Mouse (Mus musculus) spleen, adult 2 months (tissue): ENCODE measurements around the gene Trim2. TPM values are rescaled to one million over a fixed set of nuclear protein-coding genes. Genes with fewer than 3 reads are reported as not detected.

Source experiments
- DNase-seq, 2 experiments: peaks; one replicate each; pipeline versions ENCODE4 v3.0.0 to v3.0.0-alpha.2; 2012 to 2021; ENCODE audit warnings: low spot score in 2 of 2, low read depth in 1 of 2
- H3K27ac ChIP-seq: fragments of 200-500 bp; 2 replicates; pipeline ENCODE4 v1.5.1; 2012; ENCODE audit warnings: low read length, inconsistent platforms; ENCODE audit not compliant: insufficient read depth
- H3K27me3 ChIP-seq: fragments of 200-500 bp; 2 replicates; pipeline ENCODE4 v1.6.1; 2012; ENCODE audit warnings: mild to moderate bottlenecking, moderate library complexity, low read length, inconsistent platforms; ENCODE audit not compliant: control insufficient read depth, insufficient read depth
- H3K36me3 ChIP-seq: fragments of 200-500 bp; 2 replicates; pipeline ENCODE4 v1.6.1; 2012; ENCODE audit warnings: mild to moderate bottlenecking, low read length, inconsistent platforms; ENCODE audit not compliant: control insufficient read depth, insufficient read depth
- H3K4me1 ChIP-seq: fragments of 200-500 bp; 2 replicates; pipeline ENCODE4 v1.6.1; 2011; ENCODE audit warnings: inconsistent platforms; ENCODE audit not compliant: control insufficient read depth, insufficient read depth, insufficient read length
- H3K4me3 ChIP-seq: fragments of 200-500 bp; 2 replicates; pipeline ENCODE4 v1.5.1; 2011; ENCODE audit warnings: mild to moderate bottlenecking, inconsistent platforms; ENCODE audit not compliant: insufficient read depth, insufficient read length; ENCODE audit errors: extremely low read depth
- CTCF ChIP-seq: fragments of 200-500 bp; IDR thresholded peaks from 2 replicates; pipeline ENCODE4 v1.5.1; 2011; ENCODE audit warnings: mild to moderate bottlenecking, inconsistent platforms; ENCODE audit not compliant: insufficient read depth, insufficient read length, insufficient replicate concordance; ENCODE audit errors: extremely low read depth
- POLR2A ChIP-seq: fragments of 200-500 bp; IDR thresholded peaks from 2 replicates; pipeline ENCODE4 v1.6.1; 2011; ENCODE audit warnings: low read depth, low read length, inconsistent platforms
- WGBS: fragments of 180-500 bp; shearing (Covaris S2); methylation state at CpG from one replicate; pipeline ENCODE4 v1.1.7; 2018; 5-methylcytosine and 5-hydroxymethylcytosine counted together
- polyA plus RNA-seq: library from polyadenylated mRNA; depleted of rRNA; stranded (reverse); fragments of >200 nt; gene quantifications from 2 replicates; pipeline ENCODE4 v1.2.3, GENCODE M21; 2012

Trim2 gene
- polyA plus RNA-seq, 1 experiment = 5.7 TPM

- WGBS = 90% methylated on average over 10 of the region's 10 CpGs
Measured at GRCm38 (mm10) chr3:84272293-84273015, 34.2 kb downstream of the Trim2 start.

GRCm38 (mm10) chr3:84271794-84272193, 34.9 kb downstream of the Trim2 start:
- 86% methylated on average over 10 of the region's 10 CpGs for WGBS
- no peak for DNase-seq
- H3K36me3 ChIP-seq = no peaks in the 10 kb centered on the region
- no peak overlapping the region for H3K4me3 ChIP-seq
- no peak for TF ChIP-seq CTCF
- H3K4me1 ChIP-seq = no peaks in the 10 kb centered on the region
- H3K27ac ChIP-seq = no peak overlapping the region
- H3K27me3 ChIP-seq = no peaks in the 10 kb centered on the region

More at GRCm38 (mm10) chr3:84272293-84273015, 34.2 kb downstream of the Trim2 start:
- Histone ChIP-seq H3K27me3 (no peaks in the 10 kb centered on the region), H3K4me1 (no peaks in the 10 kb centered on the region), H3K4me3 (no peak overlapping the region), H3K36me3 (no peaks in the 10 kb centered on the region), H3K27ac (no peak overlapping the region)
- no peak for DNase-seq
- TF ChIP-seq POLR2A (no peak), CTCF (no peak)

GRCm38 (mm10) chr3:84271058-84271457, 35.6 kb downstream of the Trim2 start:
- WGBS = 84% methylated on average over 6 of the region's 6 CpGs
- no peaks in the 10 kb centered on the region for H3K27me3 ChIP-seq

GRCm38 (mm10) chr3:84270624-84270995, 36.1 kb downstream of the Trim2 start:
- TF ChIP-seq CTCF (no peak), POLR2A (no peak)
- H3K27ac ChIP-seq = no peak overlapping the region
- H3K4me1 ChIP-seq = no peaks in the 10 kb centered on the region
- 36% methylated on average over 3 of the region's 3 CpGs for WGBS
- no peaks in the 10 kb centered on the region for H3K27me3 ChIP-seq
- H3K4me3 ChIP-seq = no peak overlapping the region
- H3K36me3 ChIP-seq = no peaks in the 10 kb centered on the region
- DNase-seq = no peak

More at GRCm38 (mm10) chr3:84271058-84271457, 35.6 kb downstream of the Trim2 start:
- DNase-seq = no peak
- Histone ChIP-seq H3K36me3 (no peaks in the 10 kb centered on the region), H3K4me1 (no peaks in the 10 kb centered on the region), H3K27ac (no peak overlapping the region), H3K4me3 (no peak overlapping the region)
- TF ChIP-seq POLR2A = no peak
- TF ChIP-seq CTCF = no peak

GRCm38 (mm10) chr3:84269987-84270623, 36.6 kb downstream of the Trim2 start:
- Histone ChIP-seq H3K4me3 (no peak overlapping the region), H3K4me1 (no peaks in the 10 kb centered on the region), H3K27ac (no peak overlapping the region), H3K27me3 (no peaks in the 10 kb centered on the region), H3K36me3 (no peaks in the 10 kb centered on the region)
- no peak for DNase-seq
- TF ChIP-seq CTCF (no peak), POLR2A (no peak)
- 50% methylated on average over 13 of the region's 13 CpGs for WGBS

GRCm38 (mm10) chr3:84268434-84268833, 38.2 kb downstream of the Trim2 start:
- Histone ChIP-seq H3K4me3 (no peak overlapping the region), H3K27me3 (no peaks in the 10 kb centered on the region), H3K36me3 (no peaks in the 10 kb centered on the region), H3K4me1 (no peaks in the 10 kb centered on the region), H3K27ac (no peak overlapping the region)
- DNase-seq = no peak
- TF ChIP-seq CTCF = no peak
- TF ChIP-seq POLR2A = no peak
- 50% methylated on average over 3 of the region's 3 CpGs for WGBS

GRCm38 (mm10) chr3:84266391-84266931, 40.2 kb downstream of the Trim2 start:
- Histone ChIP-seq H3K36me3 (no peaks in the 10 kb centered on the region), H3K4me3 (no peak overlapping the region), H3K27me3 (no peaks in the 10 kb centered on the region), H3K4me1 (no peaks in the 10 kb centered on the region), H3K27ac (no peak overlapping the region)
- TF ChIP-seq POLR2A (no peak), CTCF (no peak)
- DNase-seq = no peak
- 83% methylated on average over 3 of the region's 3 CpGs for WGBS
